Mouse (Mus musculus) hindbrain, embryonic 15.5 days (tissue): ENCODE results near the gene Zbtb26. TPM values are rescaled to one million over a fixed set of nuclear protein-coding genes. Genes with fewer than 3 reads are reported as not detected.

Experiments used
- ATAC-seq: fragments of 200-750 bp; cut with Nextera tagmentation; 2 replicates; pipeline ENCODE4 v1.8.0; 2017; ENCODE audit warnings: low read depth, moderate number of reproducible peaks, moderate TSS enrichment; ENCODE audit not compliant: low FRiP score
- H3K27ac ChIP-seq: fragments of 300-500 bp; sonication (generic); replicated peaks from 2 replicates; pipeline ENCODE4 v1.5.1; 2015; ENCODE audit warnings: mild to moderate bottlenecking, inconsistent platforms
- H3K27me3 ChIP-seq: fragments of 300-500 bp; sonication (generic); 2 replicates; pipeline ENCODE4 v1.6.1; 2015; ENCODE audit warnings: control low read depth, inconsistent platforms
- H3K36me3 ChIP-seq: fragments of 300-500 bp; sonication (generic); 2 replicates; pipeline ENCODE4 v1.6.1; 2015; ENCODE audit warnings: control low read depth, inconsistent platforms
- H3K4me1 ChIP-seq: fragments of 300-500 bp; sonication (generic); replicated peaks from 2 replicates; pipeline ENCODE4 v1.6.1; 2015; ENCODE audit warnings: control low read depth, inconsistent platforms
- H3K4me2 ChIP-seq: fragments of 300-500 bp; sonication (generic); 2 replicates; pipeline ENCODE4 v1.6.1; 2015; ENCODE audit warnings: moderate library complexity, mild to moderate bottlenecking, inconsistent platforms
- H3K4me3 ChIP-seq: fragments of 300-500 bp; sonication (generic); 2 replicates; pipeline ENCODE4 v1.5.1; 2015; ENCODE audit warnings: mild to moderate bottlenecking, inconsistent platforms
- H3K9ac ChIP-seq: fragments of 300-500 bp; sonication (generic); 2 replicates; pipeline ENCODE4 v1.6.1; 2015; ENCODE audit warnings: inconsistent platforms
- H3K9me3 ChIP-seq: fragments of 300-500 bp; sonication (generic); 2 replicates; pipeline ENCODE4 v1.6.1; 2016; ENCODE audit warnings: control low read depth, inconsistent platforms
- WGBS: fragments of 180-500 bp; shearing (Covaris S2); methylation state at CpG from one replicate; pipeline ENCODE4 v1.1.7; 2015; 5-methylcytosine and 5-hydroxymethylcytosine counted together
- polyA plus RNA-seq: library from polyadenylated mRNA; unstranded; fragments of >200 nt; fragmentation: Nextera tagmentation; extraction: Ambion mirVana; gene quantifications from 2 replicates; pipeline ENCODE4 v1.2.1, GENCODE M21; 2015

Gene Zbtb26
- polyA plus RNA-seq, 1 experiment from 2014 or later = 7.6 TPM

GRCm38 (mm10) chr2:37430593-37431464, 12.1 kb downstream of the Zbtb26 start:
- peak; percentile 95 for ATAC-seq
- Histone ChIP-seq H3K27me3 (no peaks in the 10 kb centered on the region), H3K27ac (peak overlapping the region; percentile 98), H3K36me3 (peaks cover 13% of the 10 kb centered on the region; the same call in 1 of the 2 replicates), H3K4me2 (peak overlapping the region; percentile 85), H3K9me3 (no peaks in the 10 kb centered on the region), H3K4me3 (peak overlapping the region; percentile 58), H3K4me1 (peaks cover 21% of the 10 kb centered on the region), H3K9ac (peak overlapping the region; percentile 56)
- WGBS = 1% methylated on average over 38 of the region's 38 CpGs

GRCm38 (mm10) chr2:37423671-37424070, 19.3 kb downstream of the Zbtb26 start:
- Histone ChIP-seq H3K27ac (no peak overlapping the region), H3K27me3 (no peaks in the 10 kb centered on the region), H3K4me2 (no peak overlapping the region), H3K36me3 (peaks cover 3% of the 10 kb centered on the region; the same call in 1 of the 2 replicates), H3K9ac (no peak overlapping the region), H3K4me1 (peaks cover 17% of the 10 kb centered on the region), H3K9me3 (no peaks in the 10 kb centered on the region), H3K4me3 (no peak overlapping the region)
- ATAC-seq = no peak
- WGBS = 53% methylated on average over 3 of the region's 3 CpGs

GRCm38 (mm10) chr2:37422306-37423304, 20.3 kb downstream of the Zbtb26 start, which contains the start of gene Rc3h2:
Rc3h2 (minus strand) TSS chr2:37422903.
- peak within 1 kb of the TSS; percentile 94 for H3K4me3 ChIP-seq
- H3K27ac ChIP-seq = peak within 1 kb of the TSS; percentile 98
- no peaks in the 10 kb centered on the region for H3K36me3 ChIP-seq
- under 1% methylated on average over 71 of the region's 75 CpGs for WGBS
- peaks cover 17% of the 10 kb centered on the region for H3K4me1 ChIP-seq
- peak within 1 kb of the TSS; percentile 99 for H3K9ac ChIP-seq
- peak; percentile 97 for ATAC-seq
- H3K4me2 ChIP-seq = peak within 1 kb of the TSS; percentile 72
- H3K27me3 ChIP-seq = no peaks in the 10 kb centered on the region
- no peaks in the 10 kb centered on the region for H3K9me3 ChIP-seq

GRCm38 (mm10) chr2:37421903-37422302, 21.0 kb downstream of the Zbtb26 start:
- WGBS = 6% methylated on average over 3 of the region's 3 CpGs
- no peak for ATAC-seq
- H3K4me3 ChIP-seq = peak overlapping the region; percentile 94

GRCm38 (mm10) chr2:37395539-37395938, 47.4 kb downstream of the Zbtb26 start:
- WGBS = 49% methylated on average over 1 of the region's 1 CpGs
- H3K9me3 ChIP-seq = no peaks in the 10 kb centered on the region
- peaks cover 29% of the 10 kb centered on the region for H3K36me3 ChIP-seq

More at GRCm38 (mm10) chr2:37421903-37422302, 21.0 kb downstream of the Zbtb26 start:
- H3K4me1 ChIP-seq = peaks cover 17% of the 10 kb centered on the region
- H3K27me3 ChIP-seq = no peaks in the 10 kb centered on the region
- peak overlapping the region; percentile 99 for H3K9ac ChIP-seq
- no peaks in the 10 kb centered on the region for H3K9me3 ChIP-seq
- H3K4me2 ChIP-seq = peak overlapping the region; percentile 72
- H3K27ac ChIP-seq = peak overlapping the region; percentile 98
- 0 out of 2 replicates have a peak, but pooled peaks cover 2% of the 10 kb centered on the region for H3K36me3 ChIP-seq

GRCm38 (mm10) chr2:37382921-37383320, 60.0 kb downstream of the Zbtb26 start:
- H3K4me1 ChIP-seq = no peaks in the 10 kb centered on the region
- H3K9me3 ChIP-seq = no peaks in the 10 kb centered on the region
- H3K27me3 ChIP-seq = no peaks in the 10 kb centered on the region
- peaks cover 42% of the 10 kb centered on the region for H3K36me3 ChIP-seq
- H3K9ac ChIP-seq = no peak overlapping the region
- H3K27ac ChIP-seq = no peak overlapping the region
- H3K4me3 ChIP-seq = no peak overlapping the region
- 87% methylated on average over 9 of the region's 9 CpGs for WGBS
- no peak overlapping the region for H3K4me2 ChIP-seq
- no peak for ATAC-seq

More at GRCm38 (mm10) chr2:37395539-37395938, 47.4 kb downstream of the Zbtb26 start:
- ATAC-seq = no peak
- Histone ChIP-seq H3K4me3 (no peak overlapping the region), H3K27me3 (no peaks in the 10 kb centered on the region), H3K4me1 (no peaks in the 10 kb centered on the region), H3K9ac (no peak overlapping the region), H3K4me2 (no peak overlapping the region), H3K27ac (no peak overlapping the region)

Other genes starting within 250 kb of the Zbtb26 start
- not detected in 2 replicates for gene Olfr366, start 231.6 kb downstream of the Zbtb26 start, polyA plus RNA-seq
- gene Olfr368, start 116.6 kb downstream of the Zbtb26 start, polyA plus RNA-seq = not detected in 2 replicates
- 48.9 and 49.2 TPM in 2 replicates for gene Pdcl, start 83.8 kb downstream of the Zbtb26 start, polyA plus RNA-seq
- gene Rc3h2, start 20.2 kb downstream of the Zbtb26 start, polyA plus RNA-seq = 18.0 and 19.9 TPM in 2 replicates
- gene Zbtb6, start within 50 bp of the Zbtb26 start, polyA plus RNA-seq = 13.5 and 14.6 TPM in 2 replicates
- gene Rabgap1, start 144 bp upstream of the Zbtb26 start, polyA plus RNA-seq = 40.8 and 51.4 TPM in 2 replicates
- gene Gpr21, start 73.2 kb upstream of the Zbtb26 start, polyA plus RNA-seq = 16.0 and 16.3 TPM in 2 replicates